Mouse (Mus musculus): ENCODE measurements around the gene Slc25a14. TPM values are rescaled to one million over a fixed set of nuclear protein-coding genes. Genes with fewer than 3 reads are reported as not detected.
A peak's percentile ranks its signal among the peaks of the same experiment; 100 is the strongest.

Gene Slc25a14
- polyA plus RNA-seq, 1 experiment = 34.7 TPM

DNA sequence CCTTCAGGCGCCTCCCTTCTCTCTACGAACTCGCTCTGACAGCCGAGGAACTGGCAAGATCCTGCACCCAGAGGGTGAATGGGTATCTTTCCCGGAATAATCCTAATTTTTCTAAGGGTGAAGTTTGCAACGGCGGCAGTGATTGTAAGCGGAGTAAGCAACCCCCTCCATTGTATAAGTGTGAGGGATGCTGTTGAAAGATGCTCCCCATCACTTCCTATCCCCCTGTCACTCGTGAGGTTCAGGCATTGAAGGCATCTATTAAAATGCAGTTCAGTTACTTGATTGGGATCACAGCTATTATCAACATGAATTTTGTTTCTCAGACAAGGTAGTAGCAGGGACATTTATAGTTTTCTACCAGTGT lies 824 bp downstream of the Slc25a14 start:
- 3% methylated on average over 9 of the region's 9 CpGs for WGBS
- no peaks in the 10 kb centered on the region for H3K4me1 ChIP-seq (ENCODE audit: control insufficient read depth, insufficient read depth, low read length)
- H3K27me3 ChIP-seq (ENCODE audit: control insufficient read depth, insufficient read depth, low read length) = no peaks in the 10 kb centered on the region

DNA sequence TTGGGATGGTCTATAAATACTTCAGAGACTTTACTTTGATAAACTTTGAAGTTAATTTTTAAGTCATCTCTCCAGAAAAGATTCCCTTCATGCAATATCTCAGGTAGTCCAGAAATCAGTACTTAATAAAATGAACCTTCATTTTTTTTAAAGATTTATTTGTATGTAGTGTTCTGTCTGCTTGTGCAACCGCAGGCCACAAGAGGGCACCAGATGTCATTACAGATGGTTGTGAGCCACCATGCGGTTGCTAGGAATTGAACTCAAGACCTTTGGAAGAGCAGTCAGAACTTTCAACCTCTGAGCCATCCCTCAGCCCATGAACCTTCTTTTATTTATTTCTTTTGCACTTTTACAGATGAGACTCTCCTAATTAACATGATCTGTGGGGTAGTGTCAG lies 13.8 kb downstream of the Slc25a14 start:
- Histone ChIP-seq H3K27me3 (ENCODE audit: control insufficient read depth, insufficient read depth, low read length) (no peaks in the 10 kb centered on the region), H3K4me1 (ENCODE audit: control insufficient read depth, insufficient read depth, low read length) (no peaks in the 10 kb centered on the region), H3K4me3 (replicated peaks; ENCODE audit: insufficient read depth, low read depth, low read length) (no peak overlapping the region), H3K27ac (ENCODE audit: insufficient read depth, low read length) (no peak overlapping the region)
- TF ChIP-seq POLR2A (IDR thresholded peaks at IDR 0.05; ENCODE audit: borderline replicate concordance, insufficient read depth, low read length) (no peak), CTCF (IDR thresholded peaks at IDR 0.05; ENCODE audit: borderline replicate concordance, insufficient read depth, low read depth, low read length) (no peak)
- 67% methylated on average over 2 of the region's 2 CpGs for WGBS
- no peak for DNase-seq

More for the DNA sequence above, 824 bp downstream of the Slc25a14 start:
- H3K27ac ChIP-seq (ENCODE audit: insufficient read depth, low read length) = peak overlapping the region; percentile 35; the same call in 1 of the 2 replicates
- peak overlapping the region; percentile 88 for H3K4me3 ChIP-seq (replicated peaks; ENCODE audit: insufficient read depth, low read depth, low read length)
- no peak for TF ChIP-seq CTCF (IDR thresholded peaks at IDR 0.05; ENCODE audit: borderline replicate concordance, insufficient read depth, low read depth, low read length)
- TF ChIP-seq POLR2A (IDR thresholded peaks at IDR 0.05; ENCODE audit: borderline replicate concordance, insufficient read depth, low read length) = no peak
- no peak for DNase-seq

DNA sequence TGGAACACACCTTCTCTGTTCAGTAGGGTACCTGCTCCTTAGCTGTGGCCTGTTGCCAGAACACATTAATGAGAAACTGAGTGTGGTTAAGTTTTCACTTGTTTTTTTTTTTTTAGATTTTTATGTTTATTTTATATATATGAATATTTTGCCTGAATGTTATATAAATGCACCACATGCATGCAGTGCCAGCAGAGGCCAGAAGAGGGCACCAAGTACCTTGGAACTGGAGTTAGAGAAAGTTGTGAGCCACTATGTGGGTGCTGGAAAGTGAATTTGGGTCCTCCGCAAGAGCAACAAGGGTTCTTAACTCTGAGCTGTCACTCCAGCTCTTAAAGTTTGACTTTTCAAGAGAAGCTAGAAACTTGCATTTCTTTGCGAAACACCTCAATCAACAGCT lies 20.9 kb downstream of the Slc25a14 start:
- no peaks in the 10 kb centered on the region for H3K4me1 ChIP-seq (ENCODE audit: control insufficient read depth, insufficient read depth, low read length)
- WGBS = 98% methylated on average over 2 of the region's 2 CpGs
- peak; percentile 8 to 52 for DNase-seq
- no peak overlapping the region for H3K4me3 ChIP-seq (replicated peaks; ENCODE audit: insufficient read depth, low read depth, low read length)
- no peak overlapping the region for H3K27ac ChIP-seq (ENCODE audit: insufficient read depth, low read length)
- H3K27me3 ChIP-seq (ENCODE audit: control insufficient read depth, insufficient read depth, low read length) = no peaks in the 10 kb centered on the region
- TF ChIP-seq CTCF (IDR thresholded peaks at IDR 0.05; ENCODE audit: borderline replicate concordance, insufficient read depth, low read depth, low read length) (peak; percentile 41; the same call in 1 of the 2 replicates), POLR2A (IDR thresholded peaks at IDR 0.05; ENCODE audit: borderline replicate concordance, insufficient read depth, low read length) (no peak)

DNA sequence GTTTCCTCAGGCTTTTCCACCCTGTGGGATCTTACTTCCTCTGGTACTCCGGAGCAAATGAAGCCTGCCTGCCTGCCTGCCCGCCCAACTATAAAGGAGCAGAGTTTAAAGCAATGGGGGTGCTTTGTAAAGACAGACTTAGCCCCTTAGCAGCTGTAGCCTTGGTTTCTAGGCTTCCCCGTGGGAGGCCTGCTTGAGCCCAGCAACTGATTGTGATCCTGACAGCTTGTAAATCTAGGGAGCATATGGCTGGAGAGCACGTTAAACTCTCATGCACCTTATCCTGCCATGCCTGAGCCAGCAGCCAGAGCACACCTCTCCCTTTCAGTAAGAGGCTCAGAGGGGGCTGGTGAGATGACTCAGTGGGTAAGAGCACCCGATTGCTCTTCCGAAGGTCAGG lies 43.6 kb downstream of the Slc25a14 start:
- no peak overlapping the region for H3K4me3 ChIP-seq (replicated peaks; ENCODE audit: insufficient read depth, low read depth, low read length)
- WGBS = 16% methylated on average over 6 of the region's 6 CpGs
- no peak overlapping the region for H3K27ac ChIP-seq (ENCODE audit: insufficient read depth, low read length)
- DNase-seq = peak in 1 of 2 experiments; percentile 1
- TF ChIP-seq CTCF (IDR thresholded peaks at IDR 0.05; ENCODE audit: borderline replicate concordance, insufficient read depth, low read depth, low read length) = no peak
- TF ChIP-seq POLR2A (IDR thresholded peaks at IDR 0.05; ENCODE audit: borderline replicate concordance, insufficient read depth, low read length) = no peak
- no peaks in the 10 kb centered on the region for H3K27me3 ChIP-seq (ENCODE audit: control insufficient read depth, insufficient read depth, low read length)
- H3K4me1 ChIP-seq (ENCODE audit: control insufficient read depth, insufficient read depth, low read length) = no peaks in the 10 kb centered on the region

DNA sequence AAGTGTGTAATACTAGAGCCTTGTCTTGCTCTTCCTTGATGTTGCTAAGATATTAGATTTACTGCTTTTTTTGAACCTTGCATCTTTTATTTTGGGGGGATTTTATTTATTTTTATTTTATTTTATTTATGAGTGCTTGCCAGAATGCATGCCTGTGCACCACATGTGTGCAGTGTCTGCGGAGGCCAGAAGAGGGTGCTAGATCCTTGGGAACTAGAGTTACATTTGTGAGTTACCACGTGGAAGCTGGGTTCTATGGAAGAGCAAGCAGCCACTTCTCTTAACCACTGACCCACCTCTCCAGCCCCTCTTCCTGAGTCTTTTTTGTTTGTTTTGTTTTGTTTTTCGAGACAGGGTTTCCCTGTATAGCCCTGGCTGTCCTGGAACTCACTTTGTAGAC lies 46.4 kb downstream of the Slc25a14 start:
- TF ChIP-seq POLR2A (IDR thresholded peaks at IDR 0.05; ENCODE audit: borderline replicate concordance, insufficient read depth, low read length) (no peak), CTCF (IDR thresholded peaks at IDR 0.05; ENCODE audit: borderline replicate concordance, insufficient read depth, low read depth, low read length) (no peak)
- Histone ChIP-seq H3K27me3 (ENCODE audit: control insufficient read depth, insufficient read depth, low read length) (no peaks in the 10 kb centered on the region), H3K4me3 (replicated peaks; ENCODE audit: insufficient read depth, low read depth, low read length) (no peak overlapping the region), H3K27ac (ENCODE audit: insufficient read depth, low read length) (no peak overlapping the region), H3K4me1 (ENCODE audit: control insufficient read depth, insufficient read depth, low read length) (no peaks in the 10 kb centered on the region)
- WGBS = 68% methylated on average over 3 of the region's 3 CpGs
- DNase-seq = no peak

DNA sequence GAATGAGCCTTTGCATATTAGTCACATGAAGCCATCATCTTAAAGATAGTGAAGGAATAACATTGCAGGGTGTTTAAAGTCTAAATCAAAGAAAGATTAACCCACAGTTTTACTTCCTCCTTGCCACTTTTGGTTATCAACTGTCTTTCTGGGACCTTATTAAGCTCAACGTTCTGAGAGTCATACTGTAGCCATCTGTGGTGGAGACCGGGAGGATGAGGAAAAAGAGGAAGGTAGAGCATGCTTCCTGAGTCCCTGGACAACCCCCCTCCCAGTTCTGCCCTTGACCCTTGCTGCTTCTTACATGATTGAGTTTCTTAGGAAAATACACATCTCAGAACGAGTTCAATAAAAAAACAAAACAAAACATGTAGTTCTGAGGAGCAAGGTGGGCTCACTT lies 48.5 kb downstream of the Slc25a14 start:
- H3K27me3 ChIP-seq (ENCODE audit: control insufficient read depth, insufficient read depth, low read length) = no peaks in the 10 kb centered on the region
- no peak overlapping the region for H3K4me3 ChIP-seq (replicated peaks; ENCODE audit: insufficient read depth, low read depth, low read length)
- H3K27ac ChIP-seq (ENCODE audit: insufficient read depth, low read length) = no peak overlapping the region
- no peaks in the 10 kb centered on the region for H3K4me1 ChIP-seq (ENCODE audit: control insufficient read depth, insufficient read depth, low read length)
- WGBS = 75% methylated on average over 3 of the region's 3 CpGs
- DNase-seq = no peak
- TF ChIP-seq CTCF (IDR thresholded peaks at IDR 0.05; ENCODE audit: borderline replicate concordance, insufficient read depth, low read depth, low read length) = no peak
- no peak for TF ChIP-seq POLR2A (IDR thresholded peaks at IDR 0.05; ENCODE audit: borderline replicate concordance, insufficient read depth, low read length)

- WGBS = 23% methylated on average over 4 of the region's 4 CpGs
- Histone ChIP-seq H3K4me3 (replicated peaks; ENCODE audit: insufficient read depth, low read depth, low read length) (no peak within 1 kb of the TSS), H3K4me1 (ENCODE audit: control insufficient read depth, insufficient read depth, low read length) (no peaks in the 10 kb centered on the region), H3K27ac (ENCODE audit: insufficient read depth, low read length) (no peak within 1 kb of the TSS), H3K27me3 (ENCODE audit: control insufficient read depth, insufficient read depth, low read length) (no peaks in the 10 kb centered on the region)
- DNase-seq = no peak
- TF ChIP-seq POLR2A (IDR thresholded peaks at IDR 0.05; ENCODE audit: borderline replicate concordance, insufficient read depth, low read length) (no peak), CTCF (IDR thresholded peaks at IDR 0.05; ENCODE audit: borderline replicate concordance, insufficient read depth, low read depth, low read length) (no peak)
Measured at GRCm38 (mm10) chrX:48674171-48674570, 51.0 kb downstream of the Slc25a14 start, which contains the start of gene Gpr119. TSS of gene Gpr119 (minus strand) at chrX:48674478.

- no peak for TF ChIP-seq POLR2A (IDR thresholded peaks at IDR 0.05; ENCODE audit: borderline replicate concordance, insufficient read depth, low read length)
- peak; percentile 33; the same call in 1 of the 2 replicates for TF ChIP-seq CTCF (IDR thresholded peaks at IDR 0.05; ENCODE audit: borderline replicate concordance, insufficient read depth, low read depth, low read length)
- no peak overlapping the region for H3K27ac ChIP-seq (ENCODE audit: insufficient read depth, low read length)
- H3K4me1 ChIP-seq (ENCODE audit: control insufficient read depth, insufficient read depth, low read length) = no peaks in the 10 kb centered on the region
- peak; percentile 30 to 37 for DNase-seq
- WGBS = 13% methylated on average over 3 of the region's 3 CpGs
- no peak overlapping the region for H3K4me3 ChIP-seq (replicated peaks; ENCODE audit: insufficient read depth, low read depth, low read length)
- H3K27me3 ChIP-seq (ENCODE audit: control insufficient read depth, insufficient read depth, low read length) = no peaks in the 10 kb centered on the region
Measured at GRCm38 (mm10) chrX:48683451-48683850, 60.2 kb downstream of the Slc25a14 start.

Data from cerebellum, adult 2 months (tissue).